Comparison of ENCODE assay signal across 17 mouse cellular contexts in genomic region chr7:121848537-121849168, GRCm38 (mm10). TPM values are rescaled to one million over a fixed set of nuclear protein-coding genes. Genes with fewer than 3 reads are reported as not detected.
"Had no signal": no experiment of that assay in that cellular context is flagged by ENCODE, and none has a peak within 500 bp of the region (broad histone marks: within the 10 kb centered on the region; RNA-seq: fewer than 3 reads in every experiment).

No protein-coding gene starts in this region.

- H3K9ac ChIP-seq: intestine, embryonic 15.5 days; limb, embryonic 15.5 days; liver, embryonic 14.5 days; neural tube, embryonic 13.5 days had no signal

- H3K27me3 ChIP-seq: intestine, embryonic 15.5 days; limb, embryonic 15.5 days; neural tube, embryonic 13.5 days had no signal

- DNase-seq: kidney, adult 9 months; kidney, postnatal 25 days; right cerebral cortex, postnatal 14 days; thymus, adult 18-20 months; thymus, postnatal 14 days had no signal

- ATAC-seq: intestine, embryonic 15.5 days; midbrain, embryonic 16.5 days had no signal

- H3K4me1 ChIP-seq: intestine, embryonic 15.5 days; limb, embryonic 15.5 days; midbrain, embryonic 10.5 days; neural tube, embryonic 13.5 days had no signal

- H3K4me3 ChIP-seq: intestine, embryonic 15.5 days; left cerebral cortex, adult 2 months; limb, embryonic 15.5 days; midbrain, embryonic 10.5 days; neural tube, embryonic 13.5 days had no signal

- H3K4me2 ChIP-seq: intestine, embryonic 15.5 days; limb, embryonic 15.5 days; neural tube, embryonic 13.5 days had no signal

- H3K36me3 ChIP-seq: intestine, embryonic 15.5 days; limb, embryonic 15.5 days; midbrain, embryonic 10.5 days; neural tube, embryonic 13.5 days had no signal

- H3K9me3 ChIP-seq: intestine, embryonic 15.5 days; limb, embryonic 15.5 days; midbrain, embryonic 10.5 days; neural tube, embryonic 13.5 days had no signal

- H3K27ac ChIP-seq: intestine, embryonic 15.5 days; left cerebral cortex, adult 2 months; limb, embryonic 15.5 days; liver, embryonic 14.5 days; midbrain, embryonic 10.5 days; neural tube, embryonic 13.5 days had no signal

RNA-seq across cellular contexts. Expression of gene Scnn1b, which starts 16.2 kb away (rescaled TPM):
- total RNA-seq: layer of hippocampus, postnatal 25 days; left cerebral cortex, adult 2 months; left cerebral cortex, postnatal 25 days; megakaryocyte, adult 5-6 weeks had no signal
- polyA plus RNA-seq: limb, embryonic 11.5 days; neural tube, embryonic 13.5 days; spleen, adult 2 months had no signal
